Mouse (Mus musculus): ENCODE measurements at regions not wholly inside any gene's neighbourhood (a gene's known extent, or its start where the extent isn't known, plus 50 kb on each side); places are given as distances from the start of the nearest gene placed in this dataset.
"Not testable (repeated sequence)": the region's sequence is repeated elsewhere in the genome, so short reads cannot be mapped to it uniquely, and the experiment has no call there.

- no peak for DNase-seq (ENCODE audit: low read depth, low spot score)
Observed at GRCm38 (mm10) chr13:52139140-52139809, 292.8 kb downstream of the Gadd45g start.

GRCm38 (mm10) chr13:52140221-52140620 is 293.7 kb downstream of the Gadd45g start:
- DNase-seq (ENCODE audit: low read depth, low spot score): no peak

- DNase-seq (ENCODE audit: low read depth, low spot score): not testable (repeated sequence)
Observed at GRCm38 (mm10) chr13:52144066-52144465, 297.6 kb downstream of the Gadd45g start.

- no peak for DNase-seq (ENCODE audit: low read depth, low spot score)
Observed at GRCm38 (mm10) chr13:52145926-52146325, 299.4 kb downstream of the Gadd45g start.

- DNase-seq (ENCODE audit: low read depth, low spot score): no peak
Observed at GRCm38 (mm10) chr13:52150281-52150680, 303.8 kb downstream of the Gadd45g start.

- DNase-seq (ENCODE audit: low read depth, low spot score): no peak
Observed at GRCm38 (mm10) chr13:52151777-52152176, 305.3 kb downstream of the Gadd45g start.

- no peak for DNase-seq (ENCODE audit: low read depth, low spot score)
Observed at GRCm38 (mm10) chr13:52152221-52152620, 305.7 kb downstream of the Gadd45g start.

- DNase-seq (ENCODE audit: low read depth, low spot score): no peak
Observed at GRCm38 (mm10) chr13:52153030-52153429, 306.6 kb downstream of the Gadd45g start.

GRCm38 (mm10) chr13:52153576-52153975 is 307.1 kb downstream of the Gadd45g start:
- DNase-seq (ENCODE audit: low read depth, low spot score): peak; percentile 73

GRCm38 (mm10) chr13:52154111-52154843 is 307.8 kb downstream of the Gadd45g start:
- DNase-seq (ENCODE audit: low read depth, low spot score): peak; percentile 41

- DNase-seq (ENCODE audit: low read depth, low spot score): peak; percentile 72
Observed at GRCm38 (mm10) chr13:52154844-52155587, 308.5 kb downstream of the Gadd45g start.

- peak; percentile 43 for DNase-seq (ENCODE audit: low read depth, low spot score)
Observed at GRCm38 (mm10) chr13:52155588-52156086, 309.2 kb downstream of the Gadd45g start.

GRCm38 (mm10) chr13:52162676-52163075 is 316.2 kb downstream of the Gadd45g start:
- DNase-seq (ENCODE audit: low read depth, low spot score): peak; percentile 58

GRCm38 (mm10) chr13:52165531-52165930 is 319.1 kb downstream of the Gadd45g start:
- DNase-seq (ENCODE audit: low read depth, low spot score): no peak

- no peak for DNase-seq (ENCODE audit: low read depth, low spot score)
Observed at GRCm38 (mm10) chr13:52167968-52168367, 321.5 kb downstream of the Gadd45g start.

- peak; percentile 64 for DNase-seq (ENCODE audit: low read depth, low spot score)
Observed at GRCm38 (mm10) chr13:52172706-52173346, 326.3 kb downstream of the Gadd45g start.

- peak; percentile 41 for DNase-seq (ENCODE audit: low read depth, low spot score)
Observed at GRCm38 (mm10) chr13:52175665-52176064, 329.2 kb downstream of the Gadd45g start.

- DNase-seq (ENCODE audit: low read depth, low spot score): no peak
Observed at GRCm38 (mm10) chr13:52179977-52180376, 333.5 kb downstream of the Gadd45g start.

- DNase-seq (ENCODE audit: low read depth, low spot score): no peak
Observed at GRCm38 (mm10) chr13:52183635-52184034, 337.2 kb downstream of the Gadd45g start.

GRCm38 (mm10) chr13:52185574-52185973 is 339.1 kb downstream of the Gadd45g start:
- DNase-seq (ENCODE audit: low read depth, low spot score): no peak

GRCm38 (mm10) chr13:52187841-52188604 is 341.5 kb downstream of the Gadd45g start:
- DNase-seq (ENCODE audit: low read depth, low spot score): peak; percentile 54

All from skeletal muscle tissue, adult 2 months (tissue).